Mouse (Mus musculus): Measurements from ENCODE around the gene Bach2. TPM values are rescaled to one million over a fixed set of nuclear protein-coding genes. Genes with fewer than 3 reads are reported as not detected.

Bach2 gene
- polyA plus RNA-seq, 1 experiment, result 57.6 TPM

- TF ChIP-seq CTCF (IDR thresholded peaks at IDR 0.05; ENCODE audit: control insufficient read depth, insufficient read depth, low read length) (no peak), POLR2A (IDR thresholded peaks at IDR 0.05; ENCODE audit: borderline replicate concordance, control insufficient read depth, low read depth, low read length) (no peak)
- Histone ChIP-seq H3K27ac (ENCODE audit: control insufficient read depth, insufficient read depth, low read depth, low read length, poor library complexity) (peak overlapping the region; percentile 54), H3K4me3 (replicated peaks; ENCODE audit: control insufficient read depth, low read depth, low read length) (no peak overlapping the region), H3K4me1 (ENCODE audit: control insufficient read depth, insufficient read depth, low read length) (no peaks in the 10 kb centered on the region; the same call in 1 of the 2 replicates)
- 12% methylated on average over 14 of the region's 14 CpGs for WGBS
Measured at GRCm38 (mm10) chr4:32343256-32344165, 104.9 kb downstream of the Bach2 start.

GRCm38 (mm10) chr4:32344276-32344675, 105.7 kb downstream of the Bach2 start:
- Histone ChIP-seq H3K27ac (ENCODE audit: control insufficient read depth, insufficient read depth, low read depth, low read length, poor library complexity) (peak overlapping the region; percentile 12; the same call in 1 of the 2 replicates), H3K4me3 (replicated peaks; ENCODE audit: control insufficient read depth, low read depth, low read length) (no peak overlapping the region), H3K4me1 (ENCODE audit: control insufficient read depth, insufficient read depth, low read length) (no peaks in the 10 kb centered on the region; the same call in 1 of the 2 replicates)
- 71% methylated on average over 9 of the region's 9 CpGs for whole genome bisulfite sequencing
- TF ChIP-seq POLR2A (IDR thresholded peaks at IDR 0.05; ENCODE audit: borderline replicate concordance, control insufficient read depth, low read depth, low read length), result no peak
- no peak for TF ChIP-seq CTCF (IDR thresholded peaks at IDR 0.05; ENCODE audit: control insufficient read depth, insufficient read depth, low read length)

- Histone ChIP-seq H3K4me1 (ENCODE audit: control insufficient read depth, insufficient read depth, low read length) (no peaks in the 10 kb centered on the region; the same call in 1 of the 2 replicates), H3K27ac (ENCODE audit: control insufficient read depth, insufficient read depth, low read depth, low read length, poor library complexity) (no peak overlapping the region), H3K4me3 (replicated peaks; ENCODE audit: control insufficient read depth, low read depth, low read length) (no peak overlapping the region)
- WGBS, result 10% methylated on average over 6 of the region's 6 CpGs
- no peak for TF ChIP-seq CTCF (IDR thresholded peaks at IDR 0.05; ENCODE audit: control insufficient read depth, insufficient read depth, low read length)
Measured at GRCm38 (mm10) chr4:32347202-32347601, 108.6 kb downstream of the Bach2 start.

GRCm38 (mm10) chr4:32347711-32348110, 109.1 kb downstream of the Bach2 start:
- TF ChIP-seq POLR2A (IDR thresholded peaks at IDR 0.05; ENCODE audit: borderline replicate concordance, control insufficient read depth, low read depth, low read length) (no peak), CTCF (IDR thresholded peaks at IDR 0.05; ENCODE audit: control insufficient read depth, insufficient read depth, low read length) (no peak)

GRCm38 (mm10) chr4:32349361-32349760, 110.8 kb downstream of the Bach2 start:
- H3K27ac ChIP-seq (ENCODE audit: control insufficient read depth, insufficient read depth, low read depth, low read length, poor library complexity), result no peak overlapping the region
- peaks cover 2% of the 10 kb centered on the region for H3K4me1 ChIP-seq (ENCODE audit: control insufficient read depth, insufficient read depth, low read length)
- H3K4me3 ChIP-seq (replicated peaks; ENCODE audit: control insufficient read depth, low read depth, low read length), result no peak overlapping the region
- TF ChIP-seq POLR2A (IDR thresholded peaks at IDR 0.05; ENCODE audit: borderline replicate concordance, control insufficient read depth, low read depth, low read length) (no peak), CTCF (IDR thresholded peaks at IDR 0.05; ENCODE audit: control insufficient read depth, insufficient read depth, low read length) (no peak)
- 82% methylated on average over 5 of the region's 5 CpGs for WGBS

More at GRCm38 (mm10) chr4:32347711-32348110, 109.1 kb downstream of the Bach2 start:
- WGBS, result 71% methylated on average over 5 of the region's 5 CpGs
- no peaks in the 10 kb centered on the region; the same call in 1 of the 2 replicates for H3K4me1 ChIP-seq (ENCODE audit: control insufficient read depth, insufficient read depth, low read length)
- no peak overlapping the region for H3K4me3 ChIP-seq (replicated peaks; ENCODE audit: control insufficient read depth, low read depth, low read length)
- H3K27ac ChIP-seq (ENCODE audit: control insufficient read depth, insufficient read depth, low read depth, low read length, poor library complexity), result no peak overlapping the region

- TF ChIP-seq POLR2A (IDR thresholded peaks at IDR 0.05; ENCODE audit: borderline replicate concordance, control insufficient read depth, low read depth, low read length) (no peak), CTCF (IDR thresholded peaks at IDR 0.05; ENCODE audit: control insufficient read depth, insufficient read depth, low read length) (no peak)
- Histone ChIP-seq H3K4me3 (replicated peaks; ENCODE audit: control insufficient read depth, low read depth, low read length) (no peak overlapping the region), H3K4me1 (ENCODE audit: control insufficient read depth, insufficient read depth, low read length) (peaks cover 2% of the 10 kb centered on the region), H3K27ac (ENCODE audit: control insufficient read depth, insufficient read depth, low read depth, low read length, poor library complexity) (no peak overlapping the region)
- WGBS, result 30% methylated on average over 10 of the region's 10 CpGs
Measured at GRCm38 (mm10) chr4:32351236-32351635, 112.6 kb downstream of the Bach2 start.

- Histone ChIP-seq H3K4me1 (ENCODE audit: control insufficient read depth, insufficient read depth, low read length) (peaks cover 4% of the 10 kb centered on the region), H3K4me3 (replicated peaks; ENCODE audit: control insufficient read depth, low read depth, low read length) (no peak overlapping the region), H3K27ac (ENCODE audit: control insufficient read depth, insufficient read depth, low read depth, low read length, poor library complexity) (no peak overlapping the region)
- 51% methylated on average over 18 of the region's 18 CpGs for WGBS
- TF ChIP-seq POLR2A (IDR thresholded peaks at IDR 0.05; ENCODE audit: borderline replicate concordance, control insufficient read depth, low read depth, low read length) (no peak), CTCF (IDR thresholded peaks at IDR 0.05; ENCODE audit: control insufficient read depth, insufficient read depth, low read length) (no peak)
Measured at GRCm38 (mm10) chr4:32351661-32352246, 113.2 kb downstream of the Bach2 start.

- Histone ChIP-seq H3K4me1 (ENCODE audit: control insufficient read depth, insufficient read depth, low read length) (peaks cover 6% of the 10 kb centered on the region), H3K27ac (ENCODE audit: control insufficient read depth, insufficient read depth, low read depth, low read length, poor library complexity) (no peak overlapping the region), H3K4me3 (replicated peaks; ENCODE audit: control insufficient read depth, low read depth, low read length) (no peak overlapping the region)
- TF ChIP-seq CTCF (IDR thresholded peaks at IDR 0.05; ENCODE audit: control insufficient read depth, insufficient read depth, low read length) (no peak), POLR2A (IDR thresholded peaks at IDR 0.05; ENCODE audit: borderline replicate concordance, control insufficient read depth, low read depth, low read length) (no peak)
- WGBS, result 33% methylated on average over 8 of the region's 8 CpGs
Measured at GRCm38 (mm10) chr4:32352442-32352841, 113.8 kb downstream of the Bach2 start.
